Mouse (Mus musculus) forebrain, embryonic 11.5 days (tissue): ENCODE measurements at regions not wholly inside any gene's neighbourhood (a gene's known extent, or its start where the extent isn't known, plus 50 kb on each side); places are given as distances from the start of the nearest gene placed in this dataset.

Source experiments
- ATAC-seq: fragments of 200-750 bp; cut with Nextera tagmentation; replicated peaks from 2 replicates; pipeline ENCODE4 v1.8.0; 2017; ENCODE audit warnings: moderate TSS enrichment; ENCODE audit not compliant: low FRiP score
- DNase-seq: peaks from one replicate; pipeline ENCODE4 v3.0.0-alpha.2; 2017; ENCODE audit warnings: low spot score
- H3K27ac ChIP-seq: fragments of 300-500 bp; sonication (generic); 2 replicates; pipeline ENCODE4 v1.5.1; 2014; ENCODE audit warnings: low read depth, low read length
- H3K27me3 ChIP-seq: fragments of 300-500 bp; sonication (generic); 2 replicates; pipeline ENCODE4 v1.6.1; 2014; ENCODE audit warnings: mild to moderate bottlenecking, low read length, mixed read lengths; ENCODE audit not compliant: control insufficient read depth, insufficient read depth
- H3K36me3 ChIP-seq: fragments of 300-500 bp; sonication (generic); 2 replicates; pipeline ENCODE4 v1.6.1; 2014; ENCODE audit warnings: mild to moderate bottlenecking, low read length, moderate library complexity, mixed read lengths; ENCODE audit not compliant: control insufficient read depth, insufficient read depth
- H3K4me1 ChIP-seq: fragments of 300-500 bp; sonication (generic); replicated peaks from 2 replicates; pipeline ENCODE4 v1.6.1; 2014; ENCODE audit warnings: low read length, mixed read lengths; ENCODE audit not compliant: control insufficient read depth, insufficient read depth
- H3K4me2 ChIP-seq: fragments of 300-500 bp; sonication (generic); 2 replicates; pipeline ENCODE4 v1.6.1; 2014; ENCODE audit warnings: low read depth, mild to moderate bottlenecking, low read length, moderate library complexity, mixed read lengths; ENCODE audit not compliant: severe bottlenecking
- H3K4me3 ChIP-seq: fragments of 300-500 bp; sonication (generic); 2 replicates; pipeline ENCODE4 v1.5.1; 2014; ENCODE audit warnings: low read depth, low read length
- H3K9ac ChIP-seq: fragments of 300-500 bp; sonication (generic); 2 replicates; pipeline ENCODE4 v1.6.1; 2014; ENCODE audit warnings: low read length
- H3K9me3 ChIP-seq: fragments of 300-500 bp; sonication (generic); 2 replicates; pipeline ENCODE4 v1.6.1; 2016; ENCODE audit warnings: low read length, mixed read lengths; ENCODE audit not compliant: control insufficient read depth
- WGBS: fragments of 180-500 bp; shearing (Covaris S2); extraction: QIAGEN DNeasy Blood & Tissue Kit; methylation state at CpG from one replicate; pipeline ENCODE4 v1.1.7; 2014; 5-methylcytosine and 5-hydroxymethylcytosine counted together

- WGBS = 86% methylated on average over 11 of the region's 11 CpGs
- no peaks in the 10 kb centered on the region for H3K27me3 ChIP-seq
- no peak overlapping the region for H3K4me3 ChIP-seq
- H3K9ac ChIP-seq = no peak overlapping the region
- ATAC-seq (no peak), DNase-seq (no peak)
- no peak overlapping the region for H3K4me2 ChIP-seq
- H3K4me1 ChIP-seq = no peaks in the 10 kb centered on the region
- no peak overlapping the region for H3K27ac ChIP-seq
- no peaks in the 10 kb centered on the region for H3K9me3 ChIP-seq
- H3K36me3 ChIP-seq = no peaks in the 10 kb centered on the region
Measured at GRCm38 (mm10) chr4:47534959-47535358, 60.5 kb downstream of the Sec61b start.

- Histone ChIP-seq H3K4me2 (no peak overlapping the region), H3K27me3 (no peaks in the 10 kb centered on the region), H3K9me3 (no peaks in the 10 kb centered on the region), H3K27ac (no peak overlapping the region), H3K4me1 (no peaks in the 10 kb centered on the region), H3K9ac (no peak overlapping the region), H3K36me3 (no peaks in the 10 kb centered on the region), H3K4me3 (no peak overlapping the region)
- no peak for DNase-seq
- WGBS = 50% methylated on average over 3 of the region's 3 CpGs
- no peak for ATAC-seq
Measured at GRCm38 (mm10) chr4:47567694-47568093, 93.2 kb downstream of the Sec61b start.

- Histone ChIP-seq H3K9me3 (no peaks in the 10 kb centered on the region), H3K9ac (no peak overlapping the region)
- no peak for DNase-seq
Measured at GRCm38 (mm10) chr4:47570846-47571245, 96.4 kb downstream of the Sec61b start.

GRCm38 (mm10) chr4:47576011-47576410 lies 101.6 kb downstream of the Sec61b start:
- no peak for DNase-seq
- Histone ChIP-seq H3K4me2 (no peak overlapping the region), H3K36me3 (no peaks in the 10 kb centered on the region), H3K4me3 (no peak overlapping the region), H3K9ac (no peak overlapping the region), H3K27ac (no peak overlapping the region), H3K27me3 (no peaks in the 10 kb centered on the region), H3K9me3 (no peaks in the 10 kb centered on the region), H3K4me1 (no peaks in the 10 kb centered on the region)
- ATAC-seq = no peak
- 85% methylated on average over 4 of the region's 4 CpGs for WGBS

More at GRCm38 (mm10) chr4:47570846-47571245, 96.4 kb downstream of the Sec61b start:
- H3K4me3 ChIP-seq = no peak overlapping the region
- H3K4me1 ChIP-seq = no peaks in the 10 kb centered on the region
- H3K27ac ChIP-seq = no peak overlapping the region
- no peak for ATAC-seq
- H3K36me3 ChIP-seq = no peaks in the 10 kb centered on the region
- WGBS = 88% methylated on average over 5 of the region's 5 CpGs
- no peaks in the 10 kb centered on the region for H3K27me3 ChIP-seq
- H3K4me2 ChIP-seq = no peak overlapping the region

- Histone ChIP-seq H3K27me3 (no peaks in the 10 kb centered on the region), H3K27ac (no peak overlapping the region), H3K36me3 (no peaks in the 10 kb centered on the region), H3K4me2 (no peak overlapping the region), H3K4me3 (no peak overlapping the region), H3K4me1 (no peaks in the 10 kb centered on the region), H3K9me3 (no peaks in the 10 kb centered on the region), H3K9ac (no peak overlapping the region)
- 92% methylated on average over 3 of the region's 3 CpGs for WGBS
- DNase-seq = no peak
- ATAC-seq = no peak
Measured at GRCm38 (mm10) chr4:47577490-47577889, 103.0 kb downstream of the Sec61b start.

GRCm38 (mm10) chr4:47578637-47579036 lies 104.2 kb downstream of the Sec61b start:
- 91% methylated on average over 10 of the region's 10 CpGs for WGBS
- DNase-seq (no peak), ATAC-seq (no peak)
- H3K4me2 ChIP-seq = no peak overlapping the region
- no peaks in the 10 kb centered on the region for H3K9me3 ChIP-seq
- H3K27me3 ChIP-seq = no peaks in the 10 kb centered on the region
- H3K9ac ChIP-seq = no peak overlapping the region
- H3K4me1 ChIP-seq = no peaks in the 10 kb centered on the region
- H3K4me3 ChIP-seq = no peak overlapping the region
- H3K27ac ChIP-seq = no peak overlapping the region
- no peaks in the 10 kb centered on the region for H3K36me3 ChIP-seq

GRCm38 (mm10) chr4:47580556-47580955 lies 106.1 kb downstream of the Sec61b start:
- H3K4me1 ChIP-seq = no peaks in the 10 kb centered on the region
- H3K36me3 ChIP-seq = no peaks in the 10 kb centered on the region
- DNase-seq (no peak), ATAC-seq (no peak)
- H3K27me3 ChIP-seq = no peaks in the 10 kb centered on the region
- H3K9me3 ChIP-seq = no peaks in the 10 kb centered on the region
- H3K4me3 ChIP-seq = no peak overlapping the region
- WGBS = 94% methylated on average over 5 of the region's 5 CpGs
- no peak overlapping the region for H3K9ac ChIP-seq
- H3K27ac ChIP-seq = no peak overlapping the region
- H3K4me2 ChIP-seq = no peak overlapping the region

GRCm38 (mm10) chr4:47587256-47587655 lies 112.8 kb downstream of the Sec61b start:
- no peak overlapping the region for H3K9ac ChIP-seq
- ATAC-seq = no peak
- no peak overlapping the region for H3K27ac ChIP-seq
- no peak overlapping the region for H3K4me2 ChIP-seq
- no peaks in the 10 kb centered on the region for H3K4me1 ChIP-seq
- 77% methylated on average over 5 of the region's 5 CpGs for WGBS
- DNase-seq = no peak
- H3K4me3 ChIP-seq = no peak overlapping the region
- H3K9me3 ChIP-seq = no peaks in the 10 kb centered on the region
- H3K36me3 ChIP-seq = no peaks in the 10 kb centered on the region
- no peaks in the 10 kb centered on the region for H3K27me3 ChIP-seq

- ATAC-seq = no peak
- no peak for DNase-seq
- no peaks in the 10 kb centered on the region for H3K36me3 ChIP-seq
- no peaks in the 10 kb centered on the region for H3K4me1 ChIP-seq
- H3K9ac ChIP-seq = no peak overlapping the region
- no peaks in the 10 kb centered on the region for H3K9me3 ChIP-seq
- H3K4me2 ChIP-seq = no peak overlapping the region
- 87% methylated on average over 11 of the region's 11 CpGs for WGBS
- no peak overlapping the region for H3K27ac ChIP-seq
- no peak overlapping the region for H3K4me3 ChIP-seq
- H3K27me3 ChIP-seq = no peaks in the 10 kb centered on the region
Measured at GRCm38 (mm10) chr4:47592271-47592986, 118.0 kb downstream of the Sec61b start.
